Mouse (Mus musculus): ENCODE measurements around the gene Lrsam1.

DNA sequence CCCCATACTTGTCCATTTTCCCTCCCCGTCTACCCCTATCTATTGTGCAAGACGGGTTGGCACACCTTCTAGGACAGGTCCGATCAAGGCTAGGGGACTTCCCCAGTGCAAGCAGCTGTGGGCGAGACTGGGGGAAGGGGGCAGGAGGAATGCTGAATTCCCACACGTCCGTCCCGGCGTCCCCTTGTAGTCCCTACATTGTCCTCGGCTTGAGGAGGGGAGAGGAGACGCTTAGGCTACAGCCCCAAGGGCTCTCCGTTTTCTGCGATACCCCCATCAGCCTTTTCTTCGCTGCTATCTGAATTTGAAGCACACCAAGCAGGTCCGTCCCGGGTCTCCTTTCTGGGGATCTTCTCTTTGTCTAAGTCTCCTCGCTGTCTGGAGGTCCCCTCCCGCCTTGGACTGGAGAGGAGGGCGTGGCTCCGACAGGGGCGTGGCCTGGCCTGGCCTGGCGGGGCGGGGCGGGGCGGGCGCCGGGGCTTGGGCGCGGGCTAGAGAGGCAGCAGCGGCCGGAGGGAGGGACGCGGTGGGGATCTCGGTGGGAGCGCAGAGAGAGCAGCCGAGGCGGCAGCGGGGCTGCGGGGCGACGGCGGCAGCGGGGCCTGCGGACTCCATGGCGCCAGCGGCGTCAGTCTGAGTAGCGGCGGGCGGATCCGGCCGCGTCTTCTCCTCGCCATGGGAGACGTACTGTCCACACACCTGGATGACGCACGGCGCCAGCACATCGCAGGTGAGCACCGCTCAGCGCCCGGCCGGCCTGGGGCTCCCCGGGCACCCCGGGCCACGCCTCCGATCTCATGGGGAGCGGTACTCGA is 85.5 kb downstream of the Lrsam1 start, which contains the start of gene Fam129b:
- TF ChIP-seq CTCF (IDR thresholded peaks at IDR 0.05; ENCODE audit: extremely low read depth, insufficient read depth, insufficient read length, insufficient replicate concordance) = no peak
- no peak for TF ChIP-seq POLR2A (IDR thresholded peaks at IDR 0.05; ENCODE audit: low read depth, low read length)
